Mouse (Mus musculus) heart, embryonic 16.5 days (tissue): ENCODE results near the gene Gm20431. TPM values are rescaled to one million over a fixed set of nuclear protein-coding genes. Genes with fewer than 3 reads are reported as not detected.

ENCODE experiments used
- ATAC-seq: fragments of 200-750 bp; cut with Nextera tagmentation; replicated peaks from 2 replicates; pipeline ENCODE4 v1.8.0; 2017; ENCODE audit warnings: moderate number of reproducible peaks; ENCODE audit not compliant: insufficient read depth, low FRiP score; ENCODE audit errors: extremely low read depth
- H3K27ac ChIP-seq: fragments of 300-500 bp; sonication (generic); 2 replicates; pipeline ENCODE4 v1.5.1; 2014; ENCODE audit warnings: mild to moderate bottlenecking, low read length, control low read depth, moderate library complexity
- H3K27me3 ChIP-seq: fragments of 300-500 bp; sonication (generic); 2 replicates; pipeline ENCODE4 v1.6.1; 2014; ENCODE audit warnings: low read length, mixed read lengths; ENCODE audit not compliant: control insufficient read depth, insufficient read depth
- H3K36me3 ChIP-seq: fragments of 300-500 bp; sonication (generic); 2 replicates; pipeline ENCODE4 v1.6.1; 2014; ENCODE audit not compliant: control insufficient read depth, insufficient read depth
- H3K4me1 ChIP-seq: fragments of 300-500 bp; sonication (generic); 2 replicates; pipeline ENCODE4 v1.6.1; 2014; ENCODE audit warnings: low read length, mixed read lengths; ENCODE audit not compliant: control insufficient read depth, insufficient read depth
- H3K4me2 ChIP-seq: fragments of 300-500 bp; sonication (generic); 2 replicates; pipeline ENCODE4 v1.6.1; 2014; ENCODE audit warnings: low read depth, mild to moderate bottlenecking, control low read depth, low read length
- H3K4me3 ChIP-seq: fragments of 300-500 bp; sonication (generic); 2 replicates; pipeline ENCODE4 v1.5.1; 2014; ENCODE audit warnings: mild to moderate bottlenecking, control low read depth, low read length
- H3K9ac ChIP-seq: fragments of 300-500 bp; sonication (generic); 2 replicates; pipeline ENCODE4 v1.6.1; 2014; ENCODE audit warnings: low read length, control low read depth
- H3K9me3 ChIP-seq: fragments of 300-500 bp; sonication (generic); replicated peaks from 2 replicates; pipeline ENCODE4 v1.6.1; 2016; ENCODE audit warnings: low read length; ENCODE audit not compliant: control insufficient read depth
- WGBS: fragments of 180-500 bp; shearing (Covaris S2); extraction: QIAGEN DNeasy Blood & Tissue Kit; methylation state at CpG from one replicate; pipeline ENCODE4 v1.1.7; 2014; 5-methylcytosine and 5-hydroxymethylcytosine counted together
- polyA plus RNA-seq: library from polyadenylated mRNA; unstranded; fragments of >200 nt; fragmentation: Nextera tagmentation; extraction: Ambion mirVana; gene quantifications from 2 replicates; pipeline ENCODE4 v1.2.1, GENCODE M21; 2015

The Gm20431 gene
- polyA plus RNA-seq: 2.2 and 3.0 TPM in 2 replicates

GRCm38 (mm10) chr2:167661270-167662203 is at the start of gene Gm20431:
Gm20431 (minus strand) TSS chr2:167661496.
- Histone ChIP-seq H3K36me3 (no peaks in the 10 kb centered on the region), H3K4me1 (peaks cover 25% of the 10 kb centered on the region), H3K9ac (peak within 1 kb of the TSS; percentile 90), H3K27ac (peak within 1 kb of the TSS; percentile 62), H3K27me3 (no peaks in the 10 kb centered on the region), H3K4me2 (peak within 1 kb of the TSS; percentile 98), H3K4me3 (peak within 1 kb of the TSS; percentile 84), H3K9me3 (no peaks in the 10 kb centered on the region)
- peak; percentile 96 for ATAC-seq
- WGBS: under 1% methylated on average over 100 of the region's 110 CpGs

GRCm38 (mm10) chr2:167710574-167710973 is 49.3 kb upstream of the Gm20431 start:
- no peak for ATAC-seq
- H3K9ac ChIP-seq: no peak overlapping the region
- no peak overlapping the region for H3K27ac ChIP-seq
- no peaks in the 10 kb centered on the region for H3K36me3 ChIP-seq
- H3K4me2 ChIP-seq: no peak overlapping the region
- H3K4me1 ChIP-seq: peaks cover 13% of the 10 kb centered on the region
- no peaks in the 10 kb centered on the region for H3K27me3 ChIP-seq
- 57% methylated on average over 6 of the region's 6 CpGs for WGBS
- no peak overlapping the region for H3K4me3 ChIP-seq
- H3K9me3 ChIP-seq: no peaks in the 10 kb centered on the region

- H3K4me2 ChIP-seq: no peak overlapping the region
- no peak overlapping the region for H3K4me3 ChIP-seq
- no peaks in the 10 kb centered on the region for H3K27me3 ChIP-seq
- no peak overlapping the region for H3K9ac ChIP-seq
- no peak for ATAC-seq
- H3K36me3 ChIP-seq: no peaks in the 10 kb centered on the region
- H3K27ac ChIP-seq: no peak overlapping the region
- no peaks in the 10 kb centered on the region for H3K9me3 ChIP-seq
- WGBS: 66% methylated on average over 6 of the region's 6 CpGs
- H3K4me1 ChIP-seq: peaks cover 11% of the 10 kb centered on the region
These were observed 48.7 kb upstream of the Gm20431 start for GRCm38 (mm10) chr2:167709969-167710368.

- Histone ChIP-seq H3K36me3 (no peaks in the 10 kb centered on the region), H3K4me3 (no peak overlapping the region), H3K27me3 (no peaks in the 10 kb centered on the region), H3K9me3 (no peaks in the 10 kb centered on the region), H3K4me2 (no peak overlapping the region), H3K27ac (no peak overlapping the region), H3K9ac (no peak overlapping the region), H3K4me1 (peaks cover 4% of the 10 kb centered on the region)
- 58% methylated on average over 15 of the region's 15 CpGs for WGBS
- no peak for ATAC-seq
These were observed 47.1 kb upstream of the Gm20431 start for GRCm38 (mm10) chr2:167708373-167708772.

GRCm38 (mm10) chr2:167706183-167706939 is 45.1 kb upstream of the Gm20431 start:
- ATAC-seq: no peak
- Histone ChIP-seq H3K9ac (peak overlapping the region; percentile 18), H3K27ac (no peak overlapping the region), H3K4me2 (no peak overlapping the region), H3K4me1 (0 out of 2 replicates have a peak, but pooled peaks cover 3% of the 10 kb centered on the region), H3K9me3 (no peaks in the 10 kb centered on the region), H3K4me3 (no peak overlapping the region), H3K27me3 (no peaks in the 10 kb centered on the region), H3K36me3 (no peaks in the 10 kb centered on the region)
- WGBS: 65% methylated on average over 11 of the region's 11 CpGs

GRCm38 (mm10) chr2:167704409-167704808 is 43.1 kb upstream of the Gm20431 start:
- Histone ChIP-seq H3K27me3 (no peaks in the 10 kb centered on the region), H3K4me1 (0 out of 2 replicates have a peak, but pooled peaks cover 3% of the 10 kb centered on the region), H3K36me3 (no peaks in the 10 kb centered on the region), H3K4me2 (no peak overlapping the region), H3K9ac (no peak overlapping the region), H3K27ac (no peak overlapping the region), H3K4me3 (no peak overlapping the region), H3K9me3 (no peaks in the 10 kb centered on the region)
- ATAC-seq: no peak
- 84% methylated on average over 4 of the region's 4 CpGs for whole genome bisulfite sequencing

- Histone ChIP-seq H3K9ac (no peak overlapping the region), H3K9me3 (no peaks in the 10 kb centered on the region), H3K27ac (no peak overlapping the region), H3K36me3 (no peaks in the 10 kb centered on the region), H3K27me3 (no peaks in the 10 kb centered on the region), H3K4me2 (no peak overlapping the region), H3K4me1 (peaks cover 12% of the 10 kb centered on the region), H3K4me3 (no peak overlapping the region)
- WGBS: 77% methylated on average over 6 of the region's 6 CpGs
- no peak for ATAC-seq
These were observed 40.8 kb upstream of the Gm20431 start for GRCm38 (mm10) chr2:167702126-167702525.

- H3K9ac ChIP-seq: no peak overlapping the region
- no peaks in the 10 kb centered on the region for H3K9me3 ChIP-seq
- H3K4me1 ChIP-seq: peaks cover 13% of the 10 kb centered on the region
- no peaks in the 10 kb centered on the region for H3K27me3 ChIP-seq
- 81% methylated on average over 5 of the region's 5 CpGs for whole genome bisulfite sequencing
- H3K4me3 ChIP-seq: no peak overlapping the region
- H3K36me3 ChIP-seq: no peaks in the 10 kb centered on the region
- ATAC-seq: no peak
- H3K4me2 ChIP-seq: no peak overlapping the region
- H3K27ac ChIP-seq: no peak overlapping the region
These were observed 40.2 kb upstream of the Gm20431 start for GRCm38 (mm10) chr2:167701472-167701871.

GRCm38 (mm10) chr2:167700018-167700417 is 38.7 kb upstream of the Gm20431 start:
- no peak for ATAC-seq
- Histone ChIP-seq H3K9ac (no peak overlapping the region), H3K4me1 (peaks cover 16% of the 10 kb centered on the region), H3K4me2 (no peak overlapping the region), H3K27me3 (no peaks in the 10 kb centered on the region), H3K4me3 (no peak overlapping the region), H3K36me3 (no peaks in the 10 kb centered on the region), H3K27ac (no peak overlapping the region), H3K9me3 (no peaks in the 10 kb centered on the region)
- 79% methylated on average over 5 of the region's 5 CpGs for WGBS
